Mouse (Mus musculus) brain, embryonic 18.5 days (tissue): ENCODE data around the gene Armh3.

Source experiments
- DNase-seq: peaks from one replicate; pipeline ENCODE4 v3.0.0-alpha.2; 2012; ENCODE audit warnings: low read depth, low spot score

Armh3 gene

DNA sequence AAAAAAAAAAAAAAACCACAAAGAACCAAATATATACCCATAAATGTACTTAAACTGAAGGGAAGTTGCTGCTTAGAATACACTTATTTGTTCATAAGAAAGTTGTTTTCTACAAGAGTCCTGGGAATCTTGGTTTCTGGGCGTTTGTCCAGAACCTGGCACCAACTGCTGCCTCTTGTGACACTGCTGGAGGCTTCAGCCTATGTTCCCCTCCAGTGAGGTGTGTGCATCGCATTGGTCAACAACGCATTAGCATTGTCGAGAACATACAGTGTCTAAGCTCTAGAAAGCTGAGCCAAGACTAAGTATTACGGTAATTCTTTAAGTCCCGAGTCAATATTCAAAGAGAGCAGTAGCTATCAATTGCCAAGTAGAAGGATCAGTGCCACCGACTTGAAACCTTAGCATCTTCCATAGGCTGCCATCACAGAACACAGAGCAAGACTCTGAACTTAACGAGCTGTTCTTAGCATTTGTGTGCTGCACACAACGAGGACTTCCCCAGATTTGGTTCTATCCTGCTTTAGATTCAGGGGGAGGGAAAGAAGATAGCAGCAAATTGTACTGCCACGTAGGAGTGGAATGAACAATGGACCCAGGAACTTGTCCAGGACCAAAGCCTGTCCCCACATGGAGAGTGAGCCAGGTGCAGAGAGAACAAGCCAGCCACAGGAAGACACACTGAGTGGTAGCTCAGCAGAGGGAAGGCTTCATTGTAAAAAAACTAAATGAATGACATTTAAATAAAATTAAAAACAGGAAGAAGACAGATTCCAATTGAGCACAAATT, 86.9 kb downstream of the Armh3 start:
- DNase-seq = no peak

DNA sequence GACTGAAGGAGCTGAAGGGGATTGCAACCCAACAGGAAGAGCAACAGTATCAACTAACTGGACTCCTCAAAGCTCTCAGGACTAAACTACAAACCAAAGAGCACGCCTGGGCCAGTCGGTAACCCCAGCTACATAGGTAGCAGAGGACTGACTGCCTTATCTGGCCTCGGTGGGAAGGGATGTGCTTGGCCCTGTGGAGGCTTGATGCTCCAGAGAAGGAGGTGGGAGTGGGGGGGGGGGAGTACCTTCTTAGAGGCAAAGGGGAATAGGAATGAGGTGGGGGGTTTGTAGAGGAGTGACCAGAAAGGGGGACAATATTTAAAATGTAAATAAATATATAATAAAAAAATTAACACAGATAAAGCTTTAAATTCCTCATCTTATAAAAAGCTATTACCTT, 90.0 kb downstream of the Armh3 start:
- DNase-seq = no peak

DNA sequence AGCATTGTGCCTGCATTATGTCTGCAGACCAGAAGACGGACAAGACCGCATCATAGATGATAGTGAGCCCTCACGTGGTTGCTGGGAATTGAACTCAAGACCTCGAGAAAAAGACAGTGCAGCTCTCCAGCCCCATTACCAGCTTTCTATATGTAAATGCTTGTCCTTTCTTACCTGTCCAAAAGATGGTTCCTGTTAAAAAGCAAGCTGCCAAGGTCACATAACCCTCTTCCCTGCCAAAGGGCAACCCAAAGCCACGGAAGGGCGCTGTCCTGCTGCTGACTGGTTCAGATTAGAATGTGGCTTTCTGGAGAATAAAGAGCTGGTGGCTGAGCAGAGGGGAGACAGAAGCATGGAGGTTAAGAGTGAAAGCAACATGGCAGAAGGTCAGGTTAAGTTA, 90.9 kb downstream of the Armh3 start:
- DNase-seq = no peak

DNA sequence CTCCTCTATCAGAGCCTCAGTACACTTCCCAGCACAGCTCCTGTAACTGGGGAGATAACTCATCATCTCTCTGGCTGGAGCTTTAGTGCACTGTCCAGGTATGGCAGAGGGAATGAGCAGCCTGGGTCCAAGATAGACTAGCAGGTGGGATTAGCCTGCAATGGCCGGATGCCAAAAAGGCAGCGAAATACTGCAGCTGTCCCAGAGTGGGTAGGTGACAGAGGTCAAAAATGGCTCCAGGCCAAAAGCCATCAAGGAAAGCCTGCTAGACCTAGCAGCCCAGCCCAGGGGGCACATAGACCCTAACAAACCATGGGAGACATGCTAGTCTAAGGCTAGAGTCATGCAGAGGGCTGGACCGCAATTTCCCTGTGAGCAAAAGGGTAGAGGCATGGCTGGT, 94.4 kb downstream of the Armh3 start:
- no peak for DNase-seq

DNA sequence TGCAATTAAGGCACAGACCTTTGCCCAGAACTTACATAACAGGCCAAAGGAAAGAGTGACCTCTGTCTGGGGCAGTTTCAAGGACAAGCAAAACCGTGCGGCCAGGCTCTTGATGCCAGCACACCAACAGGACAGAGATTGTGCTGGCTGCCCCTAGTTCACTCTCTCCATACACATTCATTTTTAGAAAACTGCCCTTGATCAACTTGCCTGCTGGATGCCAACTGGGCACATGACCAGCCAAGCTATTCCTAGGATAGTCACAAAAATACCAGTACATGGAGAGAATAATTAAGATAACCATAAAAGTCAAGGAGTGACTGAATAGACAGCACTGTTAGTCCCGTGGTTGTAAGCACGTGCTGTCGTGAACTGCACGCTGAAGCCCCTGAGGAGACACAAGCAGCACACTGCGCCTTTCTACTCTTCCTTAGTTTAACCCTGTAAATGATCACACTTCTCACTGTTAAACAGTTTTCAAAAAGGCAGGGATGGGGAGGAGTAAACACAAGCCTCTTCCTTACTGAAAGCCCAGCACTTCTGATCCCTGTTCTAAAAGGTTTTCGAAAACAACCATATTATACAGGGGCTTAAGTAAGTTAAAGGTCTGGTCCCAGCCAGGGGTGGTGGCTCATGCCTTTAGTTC, 95.8 kb downstream of the Armh3 start:
- DNase-seq = no peak

DNA sequence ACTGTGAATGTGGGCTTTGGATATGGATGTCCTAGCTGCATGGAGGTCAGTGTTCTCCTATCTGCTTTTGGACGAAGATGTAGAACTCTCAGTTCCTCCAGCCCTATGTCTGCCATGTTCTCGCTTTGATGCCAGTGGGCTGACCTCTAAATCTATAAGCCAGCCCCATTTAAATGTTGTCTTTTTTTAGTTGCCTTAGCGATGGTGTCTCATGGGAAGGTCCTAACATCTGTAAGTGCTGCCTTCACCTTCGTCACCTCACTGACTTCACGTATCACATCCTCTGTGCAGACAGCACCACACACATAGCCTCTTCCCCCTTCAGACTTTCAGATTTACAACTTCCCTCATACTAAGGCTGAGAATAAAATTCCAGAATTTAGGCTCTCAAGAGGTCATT, 97.5 kb downstream of the Armh3 start:
- DNase-seq = no peak

DNA sequence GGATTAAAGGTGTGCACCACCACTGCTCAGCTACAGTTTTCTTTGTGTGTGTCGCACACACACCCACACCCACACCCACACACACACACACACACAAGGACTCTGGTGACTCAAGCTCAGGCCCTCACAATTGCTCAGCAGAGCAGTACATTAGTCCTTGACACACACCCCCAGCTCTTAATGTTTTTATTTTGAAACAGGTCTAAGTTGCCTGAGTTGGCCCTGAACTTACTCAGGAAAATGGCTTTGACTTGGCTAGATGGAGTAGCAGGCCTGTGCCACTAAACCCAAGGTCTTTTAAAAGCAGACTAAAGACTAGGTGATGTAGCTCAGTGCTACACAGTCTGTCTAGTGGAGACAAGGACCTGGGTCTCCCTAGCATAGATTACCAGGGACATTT, 102.6 kb downstream of the Armh3 start:
- no peak for DNase-seq

DNA sequence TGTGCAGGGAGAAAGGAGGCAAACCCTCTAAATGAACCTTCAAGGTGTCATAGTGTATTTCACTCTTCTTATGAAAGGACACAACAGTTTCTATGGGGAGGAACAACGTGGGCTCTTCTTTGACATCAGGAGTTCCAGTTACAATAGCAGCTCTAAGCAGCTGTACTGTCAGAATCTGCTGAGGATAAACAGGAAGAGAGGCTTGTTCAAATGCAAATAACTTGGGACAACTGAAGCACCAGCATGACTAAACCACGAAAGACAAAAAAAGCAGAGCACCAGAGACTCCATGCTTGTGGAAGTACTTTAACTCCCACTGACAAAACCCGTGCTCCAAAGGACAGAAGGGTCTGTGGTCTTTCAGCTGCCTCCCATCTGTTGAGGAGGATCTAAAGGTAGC, 116.2 kb downstream of the Armh3 start:
- no peak for DNase-seq

DNA sequence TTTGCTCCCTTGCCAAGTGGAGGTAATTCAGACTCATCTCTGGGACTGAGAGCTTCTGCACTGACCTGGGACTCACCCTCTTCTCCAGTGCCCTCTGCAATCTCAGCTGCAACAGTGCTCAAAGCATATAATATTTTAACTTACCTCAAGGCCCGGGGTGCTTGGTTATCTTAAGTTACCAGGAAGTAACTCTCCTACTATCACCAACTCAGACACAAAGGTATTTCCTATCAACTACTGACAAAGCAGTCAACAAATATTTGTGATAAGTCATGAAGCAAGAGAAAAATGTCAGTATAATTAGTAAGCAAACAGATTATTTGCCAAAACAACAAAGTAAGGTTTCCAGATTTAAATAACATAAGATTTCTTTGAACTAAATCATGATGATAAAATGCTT, 125.0 kb downstream of the Armh3 start:
- no peak for DNase-seq

DNA sequence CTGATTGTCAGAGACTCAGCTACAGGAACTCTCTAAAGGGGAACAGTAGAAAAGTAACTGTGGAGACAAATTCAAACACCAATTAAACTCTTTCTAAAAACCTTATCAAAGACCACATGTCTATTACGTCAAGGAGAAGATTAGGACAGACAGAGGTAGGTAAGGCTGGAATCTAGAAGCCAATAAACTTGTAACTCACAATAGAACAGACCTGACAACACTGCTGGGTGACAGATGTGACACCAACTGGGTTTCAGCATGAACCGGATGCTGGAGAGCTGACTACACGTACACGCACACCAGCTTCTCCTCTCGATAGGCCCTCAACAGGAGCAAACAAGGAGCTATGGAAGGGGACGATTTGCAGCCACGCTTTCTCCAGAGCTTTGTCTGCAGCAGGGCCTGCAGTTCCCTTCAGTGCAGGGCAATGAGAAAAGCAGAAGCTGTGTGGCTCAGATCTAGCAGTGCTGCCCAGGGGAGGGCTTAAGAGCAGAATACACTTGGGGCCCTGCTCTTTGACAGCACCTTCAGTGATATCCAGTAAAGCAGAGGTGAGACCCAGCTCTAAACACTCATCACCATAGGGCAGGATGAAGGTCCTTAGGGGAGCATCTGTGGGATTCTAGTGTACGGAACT, 142.9 kb downstream of the Armh3 start:
- DNase-seq = no peak

DNA sequence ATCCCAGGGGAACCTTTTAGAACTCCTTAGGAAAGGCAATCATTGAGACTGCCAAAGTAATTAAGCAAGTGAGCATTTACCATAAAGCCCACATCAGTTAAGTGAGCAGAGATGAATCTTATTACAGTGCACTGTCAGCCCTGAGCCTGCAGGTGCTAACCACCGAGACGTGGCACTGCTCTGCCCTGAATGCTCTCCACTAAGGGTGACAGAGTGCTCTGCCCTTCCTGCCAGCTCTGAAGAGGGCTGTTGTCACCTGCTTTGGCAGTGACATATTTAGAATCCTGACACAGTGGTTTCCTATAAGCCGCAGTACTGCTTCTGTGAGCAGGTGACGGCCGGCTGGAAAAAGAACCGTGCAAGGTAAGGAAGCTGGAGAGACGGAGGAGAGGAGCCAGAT, 143.8 kb downstream of the Armh3 start:
- no peak for DNase-seq

DNA sequence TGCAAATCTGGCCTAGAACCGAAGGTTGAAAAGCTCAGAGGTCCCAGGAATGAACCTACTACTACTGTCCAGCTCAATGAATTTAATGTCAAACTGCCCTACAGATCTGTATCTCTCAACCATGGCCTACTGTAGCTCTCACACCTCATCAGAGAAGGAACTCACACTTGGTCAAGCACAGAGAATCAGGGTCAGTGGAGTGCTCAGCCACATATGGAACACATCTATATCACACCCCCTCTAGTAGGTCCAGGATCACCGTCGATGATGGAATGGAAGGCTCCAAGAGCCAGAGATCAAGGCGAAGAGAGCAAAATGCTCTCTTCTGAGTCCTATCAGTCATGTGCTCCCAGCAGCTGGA, 150.6 kb downstream of the Armh3 start:
- DNase-seq = no peak

DNA sequence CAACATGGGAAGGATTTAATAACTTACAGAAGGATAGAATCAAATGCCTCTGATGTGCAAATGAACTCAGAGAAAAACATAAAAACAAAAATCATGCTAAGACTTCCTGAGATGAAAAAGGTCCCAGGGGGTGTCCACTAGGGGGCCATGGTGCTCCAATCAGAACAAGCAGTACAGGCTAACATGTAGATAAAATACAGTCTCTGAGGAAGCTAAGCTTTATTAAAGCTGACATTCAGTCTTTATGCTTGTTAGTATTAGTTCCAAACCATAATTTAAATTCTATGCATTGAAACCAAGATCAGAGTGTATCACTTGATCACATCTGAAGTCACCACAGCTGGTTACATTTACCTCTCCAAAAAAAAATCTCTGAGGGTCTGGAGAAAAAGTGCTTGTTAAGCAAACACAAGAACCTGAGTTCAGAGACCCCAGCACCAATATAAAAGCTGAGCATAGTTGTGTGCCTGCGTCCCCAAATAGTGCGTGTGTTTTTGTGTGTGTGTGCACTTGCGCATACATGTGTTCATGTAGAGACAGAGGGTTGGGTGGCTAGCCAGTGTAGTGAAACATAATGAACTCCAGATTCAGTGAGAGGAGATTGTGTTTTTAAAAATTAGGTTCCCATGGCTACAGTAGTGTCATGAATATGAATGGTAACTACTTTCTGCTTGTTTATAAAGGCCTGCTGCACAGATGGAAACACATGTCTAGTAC, 151.1 kb downstream of the Armh3 start:
- DNase-seq = no peak

DNA sequence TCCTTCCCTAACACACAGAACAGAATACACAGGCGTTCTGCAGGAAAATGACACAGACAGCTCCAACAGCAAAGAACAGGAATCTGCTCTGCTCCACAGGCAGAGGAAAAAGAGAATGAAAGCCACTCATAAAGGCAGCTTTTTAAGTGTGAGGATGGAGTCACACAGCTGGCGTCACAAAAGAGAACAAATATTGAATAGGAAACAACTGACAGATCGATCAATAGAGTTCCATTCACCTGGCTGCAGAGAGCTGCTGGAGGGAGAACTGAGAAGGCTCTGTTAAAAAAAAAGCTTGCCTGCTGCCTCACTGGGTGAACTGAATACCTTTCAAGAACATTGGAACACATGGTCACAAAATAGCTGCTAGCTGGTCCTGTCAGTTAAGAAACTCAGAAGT, 154.1 kb downstream of the Armh3 start:
- no peak for DNase-seq

DNA sequence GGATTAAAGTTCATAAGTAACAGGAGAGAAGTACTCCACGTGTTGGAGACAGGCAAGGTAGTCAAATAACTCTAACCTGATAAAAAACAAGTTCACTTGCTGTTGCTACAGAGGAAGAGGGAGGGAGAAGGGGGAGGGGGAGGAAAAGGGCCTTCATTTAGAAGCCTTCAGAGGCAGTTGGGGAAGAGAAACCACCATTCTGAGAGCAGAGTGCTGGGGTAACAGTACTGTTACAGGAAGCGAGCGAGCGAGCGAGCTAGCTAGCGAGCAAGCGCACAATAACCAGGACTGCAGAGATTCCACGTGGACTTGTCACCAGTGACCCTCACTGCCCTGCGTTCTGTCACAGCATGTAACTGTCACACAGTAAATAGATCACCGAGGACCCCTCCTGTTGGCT, 154.9 kb downstream of the Armh3 start:
- DNase-seq = no peak

DNA sequence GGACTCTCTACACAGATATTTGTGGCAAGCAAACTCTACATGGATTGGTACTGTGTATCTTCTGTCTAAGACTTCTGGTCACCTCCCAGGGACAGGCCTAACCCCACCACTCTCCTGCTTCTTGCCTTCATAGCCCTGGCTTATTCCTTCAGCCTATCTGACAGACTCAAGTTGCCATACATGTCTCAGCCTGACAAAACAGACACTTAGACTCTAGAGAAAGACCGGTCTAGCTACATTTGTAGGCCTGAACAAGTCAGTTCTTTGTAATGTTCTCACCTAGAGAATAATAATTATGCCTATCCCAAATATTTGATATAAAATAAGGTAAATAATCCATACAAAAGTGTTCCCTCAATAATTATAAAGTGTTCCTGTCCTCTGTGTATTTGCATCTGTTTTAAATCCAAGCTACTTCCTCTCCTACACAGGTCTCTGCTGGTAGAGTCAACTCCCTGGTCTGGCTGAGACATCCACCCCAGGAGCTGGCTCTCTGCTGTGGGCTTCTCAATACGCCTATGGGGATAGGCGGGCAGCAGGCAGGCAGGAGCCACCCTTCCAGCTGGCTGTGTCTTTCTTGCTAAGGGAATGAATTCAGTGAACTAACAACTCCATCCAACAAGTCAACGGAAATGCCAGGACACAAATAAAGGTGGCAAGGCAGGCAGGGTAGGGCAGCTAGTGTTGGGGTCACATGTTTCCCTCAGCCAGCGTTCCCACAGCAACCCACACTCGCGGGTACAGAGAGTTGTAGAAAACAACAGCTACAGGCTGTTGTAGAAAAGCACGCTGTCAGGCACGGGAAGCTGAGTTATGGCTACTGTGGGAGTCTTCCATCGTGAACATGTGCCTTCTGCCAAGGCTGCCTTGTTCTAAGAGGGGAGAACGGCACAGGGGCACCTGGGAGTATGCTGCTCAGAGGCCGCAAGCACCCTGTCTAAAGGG, 161.0 kb downstream of the Armh3 start:
- no peak for DNase-seq

DNA sequence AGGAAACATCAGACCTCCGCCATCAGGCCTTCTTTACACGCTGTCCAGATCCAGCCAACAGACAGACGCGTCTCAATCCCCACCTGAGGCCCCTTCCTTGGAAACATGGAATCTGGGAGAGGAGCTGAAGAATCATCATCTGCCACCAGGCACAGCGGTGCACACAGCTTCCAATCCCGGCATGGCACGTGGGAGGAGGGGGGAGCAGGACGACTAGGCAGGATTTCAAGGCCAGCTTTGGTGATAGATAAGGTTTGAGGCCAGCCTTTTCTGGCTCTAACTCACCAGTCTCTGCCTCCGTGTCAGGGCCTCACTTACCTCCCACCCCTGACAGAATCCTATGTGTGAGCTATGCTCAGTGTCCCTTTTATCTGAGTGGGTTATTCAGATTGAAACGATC, 162.8 kb downstream of the Armh3 start:
- no peak for DNase-seq

DNA sequence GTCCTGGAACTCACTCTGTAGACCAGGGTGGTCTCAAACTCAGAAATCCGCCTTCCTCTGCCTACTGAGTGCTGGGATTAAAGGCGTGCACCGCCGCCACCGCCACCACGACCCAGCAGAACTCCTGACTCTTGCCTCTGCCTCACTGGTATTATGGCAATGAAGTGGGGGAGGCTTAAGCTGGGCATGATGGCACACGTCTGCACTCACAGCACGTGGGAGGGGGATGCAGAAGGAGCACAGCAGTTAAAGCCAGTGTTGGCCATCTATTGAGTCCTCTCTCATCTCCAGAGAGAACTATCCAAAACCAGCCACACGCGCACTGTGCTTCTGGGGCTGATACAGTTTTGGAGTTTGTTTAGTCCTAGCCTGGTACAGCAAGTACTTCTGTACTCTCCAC, 164.6 kb downstream of the Armh3 start:
- DNase-seq = no peak

DNA sequence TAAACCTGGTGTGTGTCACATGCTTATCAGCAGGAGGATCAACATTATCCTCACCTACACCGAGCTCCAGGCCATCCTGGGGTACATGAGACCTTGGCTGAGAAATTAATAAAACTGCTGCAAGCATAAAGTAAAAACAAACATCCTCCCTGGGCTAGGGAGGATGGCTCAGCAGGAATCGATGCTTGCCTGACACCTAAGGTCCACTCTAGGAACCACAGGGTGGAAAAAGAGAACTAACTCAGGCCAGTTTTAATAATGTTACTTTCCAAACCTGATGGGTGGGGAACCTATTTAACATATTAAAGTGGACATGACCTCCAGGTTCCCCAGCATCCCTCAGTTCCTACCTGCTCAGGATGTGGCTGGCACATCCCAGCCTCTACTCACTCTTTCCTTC, 167.6 kb downstream of the Armh3 start:
- no peak for DNase-seq

DNA sequence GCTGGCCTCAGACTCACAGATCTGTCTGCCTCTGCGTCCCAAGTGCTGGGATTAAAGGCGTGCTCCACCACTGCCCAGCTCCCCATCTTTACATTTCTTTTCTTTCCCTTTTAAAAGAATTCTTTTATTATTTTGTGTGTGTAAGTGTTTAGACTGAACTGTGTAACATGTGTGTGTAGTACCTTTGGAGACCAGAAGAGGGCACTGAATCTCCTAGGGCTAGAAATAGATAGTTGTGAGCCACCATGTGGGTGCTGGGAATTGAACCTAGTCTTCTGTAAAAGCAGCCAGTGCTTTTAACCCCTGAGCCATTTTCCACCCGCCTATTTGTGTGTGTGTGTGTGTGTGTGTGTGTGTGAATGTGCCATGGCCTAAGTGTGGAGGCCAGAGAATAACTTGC, 170.6 kb downstream of the Armh3 start:
- no peak for DNase-seq

DNA sequence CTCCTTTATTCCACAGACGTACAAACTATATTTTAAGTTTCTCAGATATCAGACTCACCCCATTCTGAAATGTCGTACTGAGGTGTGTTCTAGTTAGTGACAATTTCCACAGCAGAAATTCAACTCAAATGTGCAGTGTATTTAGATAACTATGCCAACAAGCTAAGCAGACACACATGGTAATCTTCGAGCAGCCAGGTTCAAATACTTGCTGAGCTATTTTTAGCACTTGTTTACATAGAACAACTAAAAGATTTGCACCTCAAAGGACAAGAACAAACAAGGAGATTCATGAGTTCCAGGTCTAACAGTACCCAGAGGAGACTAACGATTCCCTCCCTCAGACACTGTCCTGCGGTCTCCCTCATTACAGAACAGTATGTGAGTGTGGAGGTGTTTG, 171.2 kb downstream of the Armh3 start:
- no peak for DNase-seq
